Mouse (Mus musculus): ENCODE data around the gene Ebp. TPM values are rescaled to one million over a fixed set of nuclear protein-coding genes. Genes with fewer than 3 reads are reported as not detected.

Ebp gene
- total RNA-seq, 2 experiments from 2014 or later: 70.7 to 125 TPM

Other genes starting within 250 kb of the Ebp start
- 6.4 and 7.5 TPM in 2 replicates for gene Hdac6, start 245.6 kb downstream of the Ebp start, total RNA-seq (2015)
- gene Hdac6, start 245.6 kb downstream of the Ebp start, total RNA-seq (2017): 8.0 and 9.3 TPM in 2 replicates
- gene Gata1, start 215.4 kb downstream of the Ebp start, total RNA-seq (2015): 5.8 and 7.1 TPM in 2 replicates
- gene Gata1, start 215.4 kb downstream of the Ebp start, total RNA-seq (2017): 5.6 and 7.6 TPM in 2 replicates
- not detected in 2 replicates for gene Glod5, start 175.0 kb downstream of the Ebp start, total RNA-seq (2015)
- not detected in 2 replicates for gene Glod5, start 175.0 kb downstream of the Ebp start, total RNA-seq (2017)
- 37.8 and 43.6 TPM in 2 replicates for gene Suv39h1, start 118.8 kb downstream of the Ebp start, total RNA-seq (2015)
- gene Suv39h1, start 118.8 kb downstream of the Ebp start, total RNA-seq (2017): 50.3 and 53.9 TPM in 2 replicates
- gene Was, start 103.0 kb downstream of the Ebp start, total RNA-seq (2015): 107 and 116 TPM in 2 replicates
- 145 and 149 TPM in 2 replicates for gene Was, start 103.0 kb downstream of the Ebp start, total RNA-seq (2017)
- 17.4 and 20.3 TPM in 2 replicates for gene Wdr13, start 60.6 kb downstream of the Ebp start, total RNA-seq (2015)
- 22.2 and 27.9 TPM in 2 replicates for gene Wdr13, start 60.6 kb downstream of the Ebp start, total RNA-seq (2017)
- gene Rbm3, start 47.6 kb downstream of the Ebp start, total RNA-seq (2015): 982 and 1,036 TPM in 2 replicates
- gene Rbm3, start 47.6 kb downstream of the Ebp start, total RNA-seq (2017): 1,421 and 1,439 TPM in 2 replicates
- gene Tbc1d25, start 17.3 kb downstream of the Ebp start, total RNA-seq (2015): 5.9 and 8.4 TPM in 2 replicates
- 2.0 and 2.9 TPM in 2 replicates for gene Tbc1d25, start 17.3 kb downstream of the Ebp start, total RNA-seq (2017)
- gene Porcn, start 13.0 kb upstream of the Ebp start, total RNA-seq (2015): 0.27 TPM in 1 of 2 replicates, not detected in the other
- gene Porcn, start 13.0 kb upstream of the Ebp start, total RNA-seq (2017): 0.22 and 0.41 TPM in 2 replicates
- 16.3 and 17.5 TPM in 2 replicates for gene Ftsj1, start 58.9 kb upstream of the Ebp start, total RNA-seq (2015)
- 14.2 and 14.4 TPM in 2 replicates for gene Ftsj1, start 58.9 kb upstream of the Ebp start, total RNA-seq (2017)
- gene Slc38a5, start 77.6 kb upstream of the Ebp start, total RNA-seq (2015): 1.3 and 4.1 TPM in 2 replicates
- gene Slc38a5, start 77.6 kb upstream of the Ebp start, total RNA-seq (2017): 2.4 and 3.7 TPM in 2 replicates
- not detected in 2 replicates for gene Ssxb10, start 133.9 kb upstream of the Ebp start, total RNA-seq (2015)
- gene Ssxb10, start 133.9 kb upstream of the Ebp start, total RNA-seq (2017): not detected in 2 replicates
- not detected in 2 replicates for gene Ssxb9, start 173.5 kb upstream of the Ebp start, total RNA-seq (2015)
- gene Ssxb9, start 173.5 kb upstream of the Ebp start, total RNA-seq (2017): not detected in 2 replicates
- gene Ssxb1, start 219.8 kb upstream of the Ebp start, total RNA-seq (2015): not detected in 2 replicates
- gene Ssxb1, start 219.8 kb upstream of the Ebp start, total RNA-seq (2017): not detected in 2 replicates

All from megakaryocyte, adult 5-6 weeks (primary cell).